8 mouse cellular contexts compared by ENCODE assay signal in genomic region chr15:96284711-96285322, GRCm38 (mm10). TPM values are rescaled to one million over a fixed set of nuclear protein-coding genes. Genes with fewer than 3 reads are reported as not detected.
A peak's percentile ranks its signal among the peaks of the same experiment; 100 is the strongest.
DNase-seq lines count a peak whose midpoint lies in the region.

No protein-coding gene starts in this region.

- peaks cover 10% of the 10 kb centered on the region; the same call in 1 of the 2 replicates for H3K9me3 ChIP-seq in embryonic facial prominence, embryonic 10.5 days

- intact Hi-C loops in heart, postnatal 25 days (cut with DNase I), result loop anchor here (5.0 to 10.0 kb wide), 5 partner anchors 92 to 523 kb away; no protein-coding TSS in a partner anchor

- peak overlapping the region; percentile 96 for H3K4me3 ChIP-seq in embryonic facial prominence, embryonic 10.5 days

- no peaks in the 10 kb centered on the region for H3K27me3 ChIP-seq in embryonic facial prominence, embryonic 10.5 days (replicated peaks; ENCODE audit: low read depth, poor library complexity, severe bottlenecking)

- peaks cover 28% of the 10 kb centered on the region for H3K36me3 ChIP-seq in embryonic facial prominence, embryonic 10.5 days (replicated peaks)

- WGBS in embryonic facial prominence, embryonic 10.5 days, result under 1% methylated on average over 67 of the region's 67 CpGs

- peaks cover 38% of the 10 kb centered on the region for H3K4me1 ChIP-seq in embryonic facial prominence, embryonic 10.5 days

- peak; percentile 62 for DNase-seq in cerebellum, adult 11-12 months
- no peak for DNase-seq in cerebellum, adult 11 months
- DNase-seq in CD8-positive naive resting alpha-beta T cell, adult 2 months (ENCODE audit: low read depth in 2 of 2, low spot score in 2 of 2), result peak; percentile 24 to 35
- DNase-seq in embryonic facial prominence, embryonic 10.5 days (ENCODE audit: low spot score), result no peak
- DNase-seq in heart, postnatal 25 days (ENCODE audit: low spot score), result peak; percentile 21
- peak; percentile 38 to 51 for DNase-seq in left cerebral cortex, adult 8-10 months (ENCODE audit: low spot score in 2 of 2)
- DNase-seq in mesoderm, embryonic 11.5 days (ENCODE audit: low read depth, low spot score), result peak; percentile 60
- DNase-seq in spleen, postnatal 14 days (ENCODE audit: low spot score in 2 of 2), result peak; percentile 35 to 45

- peak overlapping the region; percentile 100 for H3K27ac ChIP-seq in embryonic facial prominence, embryonic 10.5 days (replicated peaks)

RNA-seq across cellular contexts. Expression of gene Arid2, which starts 2.5 kb away (rescaled TPM):
- 31.2 and 32.0 TPM in 2 replicates for polyA plus RNA-seq in embryonic facial prominence, embryonic 10.5 days (2016; fragmentation: Nextera tagmentation; extraction: Ambion mirVana)
- 10 to 100 TPM; 21.0 to 26.9 TPM for total RNA-seq in heart, postnatal 25 days (2021)
- total RNA-seq in left cerebral cortex, adult 8-10 months (2022), result 10 to 100 TPM; 28.3 to 35.3 (median 31.5) TPM

Comparison
In these comparisons a context has a peak if more than half of its experiments do, and no peak if none do; other contexts are left out.
1. DNase-seq: peak in cerebellum, adult 11-12 months (single experiment), CD8-positive naive resting alpha-beta T cell, adult 2 months (2 of 2), heart, postnatal 25 days (single experiment), left cerebral cortex, adult 8-10 months (2 of 2), mesoderm, embryonic 11.5 days (single experiment) and spleen, postnatal 14 days (2 of 2); none in cerebellum, adult 11 months (single experiment) and embryonic facial prominence, embryonic 10.5 days (single experiment).